Mouse (Mus musculus) embryonic facial prominence, embryonic 14.5 days (tissue): ENCODE measurements at regions not wholly inside any gene's neighbourhood (a gene's known extent, or its start where the extent isn't known, plus 50 kb on each side); places are given as distances from the start of the nearest gene placed in this dataset.

Source experiments
- ATAC-seq: fragments of 200-750 bp; cut with Nextera tagmentation; 2 replicates; pipeline ENCODE4 v1.8.0; 2017; ENCODE audit warnings: low read depth, moderate number of reproducible peaks, moderate TSS enrichment
- DNase-seq: peaks from one replicate; pipeline ENCODE4 v3.0.0-alpha.2; 2015; ENCODE audit warnings: low spot score
- H3K27ac ChIP-seq: fragments of 300-500 bp; sonication (generic); replicated peaks from 2 replicates; pipeline ENCODE4 v1.5.1; 2014; ENCODE audit warnings: low read depth, mild to moderate bottlenecking, low read length, moderate library complexity
- H3K27me3 ChIP-seq: fragments of 300-500 bp; sonication (generic); replicated peaks from 2 replicates; pipeline ENCODE4 v1.6.1; 2014; ENCODE audit warnings: low read length; ENCODE audit not compliant: control insufficient read depth, insufficient read depth
- H3K36me3 ChIP-seq: fragments of 300-500 bp; sonication (generic); 2 replicates; pipeline ENCODE4 v1.6.1; 2014; ENCODE audit warnings: low read length, mixed read lengths; ENCODE audit not compliant: control insufficient read depth, insufficient read depth
- H3K4me1 ChIP-seq: fragments of 300-500 bp; sonication (generic); 2 replicates; pipeline ENCODE4 v1.6.1; 2014; ENCODE audit warnings: antibody characterized with exemption, low read length; ENCODE audit not compliant: control insufficient read depth, insufficient read depth
- H3K4me2 ChIP-seq: fragments of 300-500 bp; sonication (generic); 2 replicates; pipeline ENCODE4 v1.6.1; 2014; ENCODE audit warnings: low read depth, mild to moderate bottlenecking, low read length, moderate library complexity, mixed read lengths
- H3K4me3 ChIP-seq: fragments of 300-500 bp; sonication (generic); 2 replicates; pipeline ENCODE4 v1.5.1; 2014; ENCODE audit warnings: low read depth, mild to moderate bottlenecking, low read length
- H3K9ac ChIP-seq: fragments of 300-500 bp; sonication (generic); 2 replicates; pipeline ENCODE4 v1.6.1; 2014; ENCODE audit warnings: low read depth, mild to moderate bottlenecking, low read length, moderate library complexity, mixed read lengths
- H3K9me3 ChIP-seq: fragments of 300-500 bp; sonication (generic); 2 replicates; pipeline ENCODE4 v1.6.1; 2016; ENCODE audit warnings: low read length; ENCODE audit not compliant: control insufficient read depth
- WGBS: fragments of 180-500 bp; shearing (Covaris S2); extraction: QIAGEN DNeasy Blood & Tissue Kit; methylation state at CpG from one replicate; pipeline ENCODE4 v1.1.7; 2014; 5-methylcytosine and 5-hydroxymethylcytosine counted together

GRCm38 (mm10) chr5:136640871-136641619 lies 51.9 kb upstream of the Myl10 start:
- H3K9ac ChIP-seq: no peak overlapping the region
- no peak overlapping the region for H3K4me3 ChIP-seq
- ATAC-seq (no peak), DNase-seq (no peak)
- H3K27ac ChIP-seq: no peak overlapping the region
- no peaks in the 10 kb centered on the region for H3K36me3 ChIP-seq
- no peaks in the 10 kb centered on the region for H3K9me3 ChIP-seq
- H3K4me1 ChIP-seq: peaks cover 8% of the 10 kb centered on the region
- WGBS: 88% methylated on average over 5 of the region's 5 CpGs
- no peak overlapping the region for H3K4me2 ChIP-seq
- H3K27me3 ChIP-seq: no peaks in the 10 kb centered on the region

- 70% methylated on average over 13 of the region's 13 CpGs for WGBS
- H3K36me3 ChIP-seq: no peaks in the 10 kb centered on the region
- no peak overlapping the region for H3K27ac ChIP-seq
- no peak overlapping the region for H3K4me2 ChIP-seq
- no peaks in the 10 kb centered on the region for H3K9me3 ChIP-seq
- no peak overlapping the region for H3K9ac ChIP-seq
- H3K27me3 ChIP-seq: no peaks in the 10 kb centered on the region
- no peak for DNase-seq
- no peak overlapping the region for H3K4me3 ChIP-seq
- peaks cover 8% of the 10 kb centered on the region for H3K4me1 ChIP-seq
- ATAC-seq: no peak
Measured at GRCm38 (mm10) chr5:136642208-136642607, 50.7 kb upstream of the Myl10 start.
